Mouse (Mus musculus) CH12.LX (cell line): ENCODE measurements at regions not wholly inside any gene's neighbourhood (a gene's known extent, or its start where the extent isn't known, plus 50 kb on each side); places are given as distances from the start of the nearest gene placed in this dataset.

ENCODE experiments used
- DNase-seq: peaks from one replicate; pipeline ENCODE4 v3.0.0-alpha.2; 2013; ENCODE audit errors: extremely low read depth
- H3K27ac ChIP-seq: 2 replicates; pipeline ENCODE4 v1.5.1; 2012; ENCODE audit warnings: low read depth, mild to moderate bottlenecking, control low read depth, moderate library complexity; ENCODE audit not compliant: insufficient read depth
- H3K27me3 ChIP-seq: replicated peaks from 2 replicates; pipeline ENCODE3; 2012; ENCODE audit warnings: inconsistent platforms
- H3K36me3 ChIP-seq, 2 experiments: replicated peaks in 1 of 2; 2 replicates each; pipeline versions ENCODE3 to v1.6.1; 2012; ENCODE audit warnings: inconsistent platforms in 1 of 2, low read length in 1 of 2, mild to moderate bottlenecking in 1 of 2, mixed read lengths in 1 of 2, moderate library complexity in 1 of 2; ENCODE audit not compliant: control insufficient read depth in 1 of 2, insufficient read depth in 1 of 2
- H3K4me1 ChIP-seq, 2 experiments: 2 replicates each; pipeline ENCODE4 v1.6.1; 2012; ENCODE audit warnings: inconsistent platforms in 1 of 2, moderate library complexity in 1 of 2; ENCODE audit not compliant: insufficient read depth in 2 of 2, control insufficient read depth in 1 of 2
- H3K4me2 ChIP-seq: 2 replicates; pipeline ENCODE4 v1.6.1; 2012; ENCODE audit warnings: low read depth, mild to moderate bottlenecking, control low read depth; ENCODE audit not compliant: poor library complexity, insufficient read depth, severe bottlenecking
- H3K4me3 ChIP-seq, 3 experiments: fragments of 150-350 bp in 1 of 3; sonication (generic) in 1 of 3; replicated peaks in 1 of 3; 2 replicates each; pipeline versions ENCODE3 to v1.5.1; 2011 to 2012; ENCODE audit warnings: low read depth in 2 of 3, low read length in 2 of 3, mild to moderate bottlenecking in 2 of 3, moderate library complexity in 2 of 3, control low read depth in 1 of 3, improper control_type of control experiment in 1 of 3, inconsistent platforms in 1 of 3, mixed read lengths in 1 of 3; ENCODE audit not compliant: poor library complexity in 1 of 3
- H3K79me2 ChIP-seq: replicated peaks from 2 replicates; pipeline ENCODE4 v1.6.1; 2012; ENCODE audit warnings: mild to moderate bottlenecking, moderate library complexity; ENCODE audit not compliant: control insufficient read depth, poor library complexity, insufficient read depth, severe bottlenecking; ENCODE audit errors: extremely low read depth
- H3K9ac ChIP-seq: 2 replicates; pipeline ENCODE4 v1.6.1; 2012; ENCODE audit warnings: low read depth, mild to moderate bottlenecking, control low read depth, moderate library complexity; ENCODE audit not compliant: insufficient read depth
- H3K9me3 ChIP-seq: replicated peaks from 2 replicates; pipeline ENCODE3; 2012; ENCODE audit warnings: low read length, inconsistent platforms, mixed read lengths
- BHLHE40 ChIP-seq: IDR thresholded peaks from 2 replicates; pipeline ENCODE4 v1.6.1; 2011; ENCODE audit warnings: mild to moderate bottlenecking, low read depth, low read length, improper control_type of control experiment
- CHD1 ChIP-seq: IDR thresholded peaks from 2 replicates; pipeline ENCODE4 v1.6.1; 2012; ENCODE audit warnings: low read depth, low read length, improper control_type of control experiment, inconsistent platforms
- CTCF ChIP-seq, 2 experiments: IDR thresholded peaks in 1 of 2; conservative IDR thresholded peaks in 1 of 2; 2 replicates each; pipeline ENCODE4 v1.5.1; 2011 to 2012; ENCODE audit warnings: low read depth in 2 of 2, low read length in 2 of 2, improper control_type of control experiment in 1 of 2, inconsistent platforms in 1 of 2, mild to moderate bottlenecking in 1 of 2, moderate library complexity in 1 of 2
- E2F4 ChIP-seq: IDR thresholded peaks from 2 replicates; pipeline ENCODE4 v1.6.1; 2011; ENCODE audit warnings: low read depth, low read length, improper control_type of control experiment; ENCODE audit not compliant: insufficient replicate concordance
- ELF1 ChIP-seq: IDR thresholded peaks from 2 replicates; pipeline ENCODE4 v1.6.1; 2014; ENCODE audit warnings: low read depth, mild to moderate bottlenecking, inconsistent platforms, low read length, improper control_type of control experiment
- EP300 ChIP-seq: IDR thresholded peaks from 2 replicates; pipeline ENCODE4 v1.6.1; 2011; ENCODE audit warnings: low read length, improper control_type of control experiment
- ETS1 ChIP-seq: conservative IDR thresholded peaks from 2 replicates; pipeline ENCODE4 v1.6.1; 2012; ENCODE audit warnings: low read depth, mild to moderate bottlenecking, inconsistent platforms, low read length, improper control_type of control experiment, moderate library complexity
- IRF4 ChIP-seq: IDR thresholded peaks from 2 replicates; pipeline ENCODE4 v1.6.1; 2014; ENCODE audit warnings: low read depth, mild to moderate bottlenecking, inconsistent platforms, low read length, improper control_type of control experiment
- KAT2A ChIP-seq: IDR thresholded peaks from 2 replicates; pipeline ENCODE4 v1.6.1; 2012; ENCODE audit warnings: low read length, improper control_type of control experiment, inconsistent platforms; ENCODE audit not compliant: insufficient replicate concordance
- MAFK ChIP-seq: IDR thresholded peaks from 2 replicates; pipeline ENCODE4 v1.6.1; 2011; ENCODE audit warnings: low read length, improper control_type of control experiment; ENCODE audit not compliant: insufficient replicate concordance
- MAZ ChIP-seq: IDR thresholded peaks from 2 replicates; pipeline ENCODE4 v1.6.1; 2012; ENCODE audit warnings: low read depth, mild to moderate bottlenecking, inconsistent platforms, low read length, improper control_type of control experiment, moderate library complexity
- MEF2A ChIP-seq: IDR thresholded peaks from 2 replicates; pipeline ENCODE4 v1.6.1; 2014; ENCODE audit warnings: low read depth, mild to moderate bottlenecking, inconsistent platforms, low read length, improper control_type of control experiment, borderline replicate concordance
- MXI1 ChIP-seq: IDR thresholded peaks from 2 replicates; pipeline ENCODE4 v1.6.1; 2011; ENCODE audit warnings: mild to moderate bottlenecking, low read depth, low read length, improper control_type of control experiment
- NELFE ChIP-seq: IDR thresholded peaks from 2 replicates; pipeline ENCODE4 v1.6.1; 2011; ENCODE audit warnings: low read depth, low read length, improper control_type of control experiment
- NRF1 ChIP-seq: IDR thresholded peaks from 2 replicates; pipeline ENCODE4 v1.6.1; 2014; ENCODE audit warnings: low read depth, mild to moderate bottlenecking, inconsistent platforms, low read length, improper control_type of control experiment, moderate library complexity
- POLR2A ChIP-seq: IDR thresholded peaks from 2 replicates; pipeline ENCODE4 v1.6.1; 2011; ENCODE audit warnings: low read depth, mild to moderate bottlenecking, improper control_type of control experiment, low read length
- RCOR1 ChIP-seq: conservative IDR thresholded peaks from 2 replicates; pipeline ENCODE4 v1.6.1; 2012; ENCODE audit warnings: low read depth, mild to moderate bottlenecking, inconsistent platforms, low read length, improper control_type of control experiment
- SIN3A ChIP-seq: IDR thresholded peaks from 2 replicates; pipeline ENCODE4 v1.6.1; 2012; ENCODE audit warnings: low read length, improper control_type of control experiment, inconsistent platforms
- TBP ChIP-seq: conservative IDR thresholded peaks from 2 replicates; pipeline ENCODE4 v1.6.1; 2011; ENCODE audit warnings: low read depth, low read length, improper control_type of control experiment
- TCF12 ChIP-seq: IDR thresholded peaks from 2 replicates; pipeline ENCODE4 v1.6.1; 2014; ENCODE audit warnings: low read depth, mild to moderate bottlenecking, inconsistent platforms, low read length, improper control_type of control experiment
- USF1 ChIP-seq: IDR thresholded peaks from 2 replicates; pipeline ENCODE4 v1.6.1; 2014; ENCODE audit warnings: low read depth, mild to moderate bottlenecking, inconsistent platforms, low read length, improper control_type of control experiment
- dilution Hi-C: fragments of 300-500 bp; cut with MboI; formaldehyde crosslinking; loops from 2 replicates; pipeline ENCODE4 v1.14.3; 2020; ENCODE audit warnings: low sequenced_read_pairs; ENCODE audit not compliant: extremely low pct_unique_long_range_greater_than_20kb, extremely low pct_ligation_motif_present
- in situ Hi-C: fragments of 300-500 bp; cut with MboI; formaldehyde crosslinking; loops from 3 replicates; pipeline ENCODE4 v1.14.3; 2019; ENCODE audit warnings: low sequenced_read_pairs, low pct_ligation_motif_present, low pct_unique_long_range_greater_than_20kb, mixed read lengths

GRCm38 (mm10) chr7:73315555-73315954 is 59.8 kb upstream of the Rgma start:
- H3K9me3 ChIP-seq: no peaks in the 10 kb centered on the region

GRCm38 (mm10) chr7:73317574-73317973 is 57.7 kb upstream of the Rgma start:
- no peaks in the 10 kb centered on the region for H3K79me2 ChIP-seq
- H3K36me3 ChIP-seq: no peaks in the 10 kb centered on the region
- H3K27ac ChIP-seq: no peak overlapping the region
- in situ Hi-C loops: no loop called here
- no peaks in the 10 kb centered on the region for H3K9me3 ChIP-seq
- dilution Hi-C loops: no loop called here
- no peaks in the 10 kb centered on the region for H3K27me3 ChIP-seq
- TF ChIP-seq MAFK (no peak), KAT2A (no peak), ETS1 (no peak), BHLHE40 (no peak), SIN3A (no peak), E2F4 (no peak), TBP (no peak), MXI1 (no peak), MEF2A (no peak), EP300 (no peak), CTCF (conservative IDR thresholded peaks at IDR 0.05 in 1 of 2, IDR thresholded peaks at IDR 0.05 in 1 of 2; ENCODE audit: low read depth in 2 of 2, low read length in 2 of 2) (no peak), POLR2A (no peak)
- no peak overlapping the region for H3K4me2 ChIP-seq
- no peak overlapping the region for H3K9ac ChIP-seq
- H3K4me3 ChIP-seq: no peak overlapping the region
- DNase-seq: no peak
- no peaks in the 10 kb centered on the region for H3K4me1 ChIP-seq

More at GRCm38 (mm10) chr7:73315555-73315954, 59.8 kb upstream of the Rgma start:
- H3K9ac ChIP-seq: no peak overlapping the region
- H3K4me1 ChIP-seq: no peaks in the 10 kb centered on the region
- H3K27ac ChIP-seq: no peak overlapping the region
- no peak overlapping the region for H3K4me2 ChIP-seq
- H3K36me3 ChIP-seq: no peaks in the 10 kb centered on the region
- no peak overlapping the region for H3K4me3 ChIP-seq
- dilution Hi-C loops: no loop called here
- DNase-seq: no peak
- H3K27me3 ChIP-seq: peaks cover 2% of the 10 kb centered on the region
- TF ChIP-seq USF1: no peak
- no peak for TF ChIP-seq CTCF (conservative IDR thresholded peaks at IDR 0.05 in 1 of 2, IDR thresholded peaks at IDR 0.05 in 1 of 2; ENCODE audit: low read depth in 2 of 2, low read length in 2 of 2)
- no peak for TF ChIP-seq RCOR1
- TF ChIP-seq NELFE: no peak
- no peak for TF ChIP-seq POLR2A
- TF ChIP-seq TCF12: no peak
- no peak for TF ChIP-seq CHD1
- TF ChIP-seq E2F4: no peak
- no peak for TF ChIP-seq ELF1
- TF ChIP-seq TBP: no peak
- TF ChIP-seq SIN3A: no peak
- no peak for TF ChIP-seq KAT2A
- no peak for TF ChIP-seq NRF1
- TF ChIP-seq IRF4: no peak
- TF ChIP-seq MAZ: no peak
- no peak for TF ChIP-seq BHLHE40
- in situ Hi-C loops: no loop called here
- no peaks in the 10 kb centered on the region for H3K79me2 ChIP-seq
